Mouse (Mus musculus) erythroblast, embryonic 14.5 days (primary cell): Measurements from ENCODE around the gene Olfr263.
"Not testable (repeated sequence)": the region's sequence is repeated elsewhere in the genome, so short reads cannot be mapped to it uniquely, and the experiment has no call there.

Experiments used
- GATA1 ChIP-seq: IDR thresholded peaks from 2 replicates; pipeline ENCODE4 v1.6.1; 2012; ENCODE audit warnings: low read length, inconsistent platforms, mixed read lengths
- TAL1 ChIP-seq: IDR thresholded peaks from 3 replicates; pipeline ENCODE4 v1.6.1; 2012; ENCODE audit warnings: low read length, inconsistent platforms, mixed read lengths

DNA sequence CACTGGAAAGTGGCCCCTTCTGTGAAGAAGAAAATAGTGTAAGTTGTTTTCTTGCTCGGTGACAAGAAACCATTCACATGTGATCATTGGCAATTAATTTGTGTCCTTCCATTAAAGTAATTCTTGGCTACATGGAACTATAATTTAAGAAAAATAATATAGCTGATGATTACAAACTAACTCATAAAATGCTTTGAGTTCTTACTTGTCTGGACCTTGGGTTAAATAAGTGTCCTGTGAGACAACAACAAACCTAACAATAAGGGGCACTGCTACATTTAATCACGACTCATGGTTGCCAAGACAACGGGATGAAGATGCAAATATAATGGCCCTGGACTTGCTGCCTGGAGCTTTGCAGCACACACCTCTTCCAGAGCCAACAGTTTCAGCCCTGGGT lies 18.3 kb upstream of the Olfr263 start, which contains the start of gene Olfr1369-ps1:
- TF ChIP-seq GATA1, TAL1: not testable (repeated sequence)
